Mouse (Mus musculus) forebrain, embryonic 16.5 days (tissue): Measurements from ENCODE around the gene Slc39a3. TPM values are rescaled to one million over a fixed set of nuclear protein-coding genes. Genes with fewer than 3 reads are reported as not detected.
"Not testable (repeated sequence)": the region's sequence is repeated elsewhere in the genome, so short reads cannot be mapped to it uniquely, and the experiment has no call there.

Experiments used
- ATAC-seq: fragments of 200-750 bp; cut with Nextera tagmentation; 2 replicates; pipeline ENCODE4 v1.8.0; 2017; ENCODE audit warnings: mild to moderate bottlenecking, moderate library complexity
- H3K27ac ChIP-seq: fragments of 300-500 bp; sonication (generic); 2 replicates; pipeline ENCODE4 v1.5.1; 2014; ENCODE audit warnings: low read length, control low read depth
- H3K27me3 ChIP-seq: fragments of 300-500 bp; sonication (generic); replicated peaks from 2 replicates; pipeline ENCODE4 v1.6.1; 2014; ENCODE audit warnings: low read length; ENCODE audit not compliant: control insufficient read depth, insufficient read depth
- H3K36me3 ChIP-seq: fragments of 300-500 bp; sonication (generic); 2 replicates; pipeline ENCODE4 v1.6.1; 2014; ENCODE audit not compliant: control insufficient read depth, insufficient read depth
- H3K4me1 ChIP-seq: fragments of 300-500 bp; sonication (generic); replicated peaks from 2 replicates; pipeline ENCODE4 v1.6.1; 2014; ENCODE audit warnings: low read length; ENCODE audit not compliant: control insufficient read depth, insufficient read depth
- H3K4me2 ChIP-seq: fragments of 300-500 bp; sonication (generic); 2 replicates; pipeline ENCODE4 v1.6.1; 2014; ENCODE audit warnings: mild to moderate bottlenecking, low read length, control low read depth
- H3K4me3 ChIP-seq: fragments of 300-500 bp; sonication (generic); replicated peaks from 2 replicates; pipeline ENCODE4 v1.5.1; 2014; ENCODE audit warnings: mild to moderate bottlenecking, low read length, control low read depth
- H3K9ac ChIP-seq: fragments of 300-500 bp; sonication (generic); replicated peaks from 2 replicates; pipeline ENCODE4 v1.6.1; 2014; ENCODE audit warnings: low read depth, low read length, control low read depth
- H3K9me3 ChIP-seq: fragments of 300-500 bp; sonication (generic); 2 replicates; pipeline ENCODE4 v1.6.1; 2016; ENCODE audit warnings: low read length; ENCODE audit not compliant: control insufficient read depth
- WGBS: fragments of 180-500 bp; shearing (Covaris S2); extraction: QIAGEN DNeasy Blood & Tissue Kit; methylation state at CpG from one replicate; pipeline ENCODE4 v1.1.7; 2014; 5-methylcytosine and 5-hydroxymethylcytosine counted together
- polyA plus RNA-seq: library from polyadenylated mRNA; unstranded; fragments of >200 nt; fragmentation: Nextera tagmentation; extraction: Ambion mirVana; gene quantifications from 2 replicates; pipeline ENCODE4 v1.2.1, GENCODE M21; 2015

Slc39a3 gene
- polyA plus RNA-seq, 1 experiment from 2014 or later, result 54.0 TPM

GRCm38 (mm10) chr10:80991945-80992344 is 45.3 kb downstream of the Slc39a3 start:
- H3K9ac ChIP-seq, result no peak overlapping the region
- ATAC-seq, result no peak
- peaks cover 1% of the 10 kb centered on the region for H3K27me3 ChIP-seq
- peaks cover 6% of the 10 kb centered on the region for H3K4me1 ChIP-seq
- no peak overlapping the region for H3K27ac ChIP-seq
- H3K4me2 ChIP-seq, result no peak overlapping the region
- H3K9me3 ChIP-seq, result no peaks in the 10 kb centered on the region
- 72% methylated on average over 1 of the region's 1 CpGs for WGBS
- no peak overlapping the region for H3K4me3 ChIP-seq
- H3K36me3 ChIP-seq, result no peaks in the 10 kb centered on the region

GRCm38 (mm10) chr10:80991007-80991406 is 46.2 kb downstream of the Slc39a3 start:
- Histone ChIP-seq H3K27me3 (peaks cover 8% of the 10 kb centered on the region), H3K36me3 (no peaks in the 10 kb centered on the region), H3K4me2 (no peak overlapping the region), H3K4me1 (peaks cover 6% of the 10 kb centered on the region), H3K4me3 (no peak overlapping the region), H3K9ac (no peak overlapping the region), H3K9me3 (no peaks in the 10 kb centered on the region), H3K27ac (no peak overlapping the region)
- 6% methylated on average over 3 of the region's 3 CpGs for WGBS
- no peak for ATAC-seq

- H3K27ac ChIP-seq, result no peak overlapping the region
- H3K36me3 ChIP-seq, result no peaks in the 10 kb centered on the region
- H3K4me1 ChIP-seq, result peaks cover 11% of the 10 kb centered on the region
- H3K27me3 ChIP-seq, result peaks cover 14% of the 10 kb centered on the region
- ATAC-seq, result no peak
- H3K4me2 ChIP-seq, result no peak overlapping the region
- WGBS, result 75% methylated on average over 7 of the region's 7 CpGs
- no peaks in the 10 kb centered on the region for H3K9me3 ChIP-seq
- H3K4me3 ChIP-seq, result no peak overlapping the region
- no peak overlapping the region for H3K9ac ChIP-seq
Measured at GRCm38 (mm10) chr10:80990406-80990805, 46.8 kb downstream of the Slc39a3 start.

- not testable (repeated sequence) for H3K9ac ChIP-seq, H3K36me3 ChIP-seq, H3K4me1 ChIP-seq, H3K9me3 ChIP-seq, H3K27ac ChIP-seq, ATAC-seq, H3K4me3 ChIP-seq, H3K4me2 ChIP-seq
- 63% methylated on average over 4 of the region's 4 CpGs for WGBS
- H3K27me3 ChIP-seq, result peaks cover 18% of the 10 kb centered on the region
Measured at GRCm38 (mm10) chr10:80989854-80990253, 47.4 kb downstream of the Slc39a3 start.

- no peaks in the 10 kb centered on the region for H3K9me3 ChIP-seq
- H3K4me1 ChIP-seq, result peaks cover 6% of the 10 kb centered on the region; the same call in 1 of the 2 replicates
- no peak overlapping the region for H3K4me3 ChIP-seq
- H3K9ac ChIP-seq, result no peak overlapping the region
- no peak for ATAC-seq
- no peak overlapping the region for H3K27ac ChIP-seq
- peaks cover 18% of the 10 kb centered on the region for H3K27me3 ChIP-seq
- 62% methylated on average over 6 of the region's 6 CpGs for WGBS
- H3K4me2 ChIP-seq, result no peak overlapping the region
- no peaks in the 10 kb centered on the region for H3K36me3 ChIP-seq
Measured at GRCm38 (mm10) chr10:80989446-80989845, 47.8 kb downstream of the Slc39a3 start.

- peaks cover 24% of the 10 kb centered on the region for H3K27me3 ChIP-seq
Measured at GRCm38 (mm10) chr10:80987709-80988441, 49.4 kb downstream of the Slc39a3 start.

GRCm38 (mm10) chr10:80986754-80987153 is 50.5 kb downstream of the Slc39a3 start:
- Histone ChIP-seq H3K27ac (no peak overlapping the region), H3K9me3 (no peaks in the 10 kb centered on the region), H3K36me3 (no peaks in the 10 kb centered on the region), H3K4me2 (no peak overlapping the region), H3K9ac (no peak overlapping the region), H3K4me3 (no peak overlapping the region), H3K4me1 (peaks cover 6% of the 10 kb centered on the region; the same call in 1 of the 2 replicates), H3K27me3 (peaks cover 24% of the 10 kb centered on the region)
- WGBS, result 71% methylated on average over 6 of the region's 6 CpGs
- ATAC-seq, result no peak

More at GRCm38 (mm10) chr10:80987709-80988441, 49.4 kb downstream of the Slc39a3 start:
- Histone ChIP-seq H3K9me3 (no peaks in the 10 kb centered on the region), H3K36me3 (no peaks in the 10 kb centered on the region), H3K4me1 (peaks cover 6% of the 10 kb centered on the region; the same call in 1 of the 2 replicates), H3K4me3 (no peak overlapping the region), H3K9ac (no peak overlapping the region), H3K4me2 (no peak overlapping the region), H3K27ac (no peak overlapping the region)
- 10% methylated on average over 10 of the region's 10 CpGs for WGBS
- peak; percentile 83 for ATAC-seq

GRCm38 (mm10) chr10:80985970-80986701 is 51.1 kb downstream of the Slc39a3 start:
- no peak overlapping the region for H3K4me2 ChIP-seq
- no peaks in the 10 kb centered on the region for H3K36me3 ChIP-seq
- no peak for ATAC-seq
- 31% methylated on average over 13 of the region's 13 CpGs for WGBS
- H3K4me3 ChIP-seq, result peak overlapping the region; percentile 8; the same call in 1 of the 2 replicates
- no peaks in the 10 kb centered on the region for H3K9me3 ChIP-seq
- peaks cover 24% of the 10 kb centered on the region for H3K27me3 ChIP-seq
- no peak overlapping the region for H3K27ac ChIP-seq
- H3K9ac ChIP-seq, result no peak overlapping the region
- H3K4me1 ChIP-seq, result peaks cover 6% of the 10 kb centered on the region; the same call in 1 of the 2 replicates

- H3K27ac ChIP-seq, result no peak overlapping the region
- 7% methylated on average over 37 of the region's 37 CpGs for WGBS
- no peak for ATAC-seq
- no peaks in the 10 kb centered on the region for H3K9me3 ChIP-seq
- peak overlapping the region; percentile 32; the same call in 1 of the 2 replicates for H3K9ac ChIP-seq
- no peaks in the 10 kb centered on the region for H3K36me3 ChIP-seq
- H3K27me3 ChIP-seq, result peaks cover 24% of the 10 kb centered on the region
- peak overlapping the region; percentile 8; the same call in 1 of the 2 replicates for H3K4me3 ChIP-seq
- H3K4me1 ChIP-seq, result peaks cover 6% of the 10 kb centered on the region; the same call in 1 of the 2 replicates
- H3K4me2 ChIP-seq, result peak overlapping the region; percentile 28; the same call in 1 of the 2 replicates
Measured at GRCm38 (mm10) chr10:80985241-80985969, 51.8 kb downstream of the Slc39a3 start.
